Mouse (Mus musculus) erythroblast, embryonic 14.5 days (primary cell): ENCODE measurements at regions not wholly inside any gene's neighbourhood (a gene's known extent, or its start where the extent isn't known, plus 50 kb on each side); places are given as distances from the start of the nearest gene placed in this dataset.

ENCODE experiments used
- H3K27me3 ChIP-seq: 2 replicates; pipeline ENCODE4 v1.6.1; 2012; ENCODE audit warnings: inconsistent platforms; ENCODE audit not compliant: control insufficient read depth
- H3K36me3 ChIP-seq: 2 replicates; pipeline ENCODE4 v1.6.1; 2012; ENCODE audit warnings: mild to moderate bottlenecking, inconsistent platforms; ENCODE audit not compliant: control insufficient read depth
- H3K4me1 ChIP-seq: 2 replicates; pipeline ENCODE4 v1.6.1; 2012; ENCODE audit warnings: inconsistent platforms; ENCODE audit not compliant: control insufficient read depth
- H3K4me3 ChIP-seq: replicated peaks from 2 replicates; pipeline ENCODE3; 2012; ENCODE audit warnings: moderate library complexity, mild to moderate bottlenecking, inconsistent platforms
- H3K9me3 ChIP-seq: 2 replicates; pipeline ENCODE4 v1.6.1; 2012; ENCODE audit warnings: low read length, inconsistent platforms, mixed read lengths; ENCODE audit not compliant: control insufficient read depth
- GATA1 ChIP-seq: IDR thresholded peaks from 2 replicates; pipeline ENCODE4 v1.6.1; 2012; ENCODE audit warnings: low read length, inconsistent platforms, mixed read lengths
- TAL1 ChIP-seq: IDR thresholded peaks from 3 replicates; pipeline ENCODE4 v1.6.1; 2012; ENCODE audit warnings: low read length, inconsistent platforms, mixed read lengths

GRCm38 (mm10) chr11:15836307-15836706 is 421.2 kb upstream of the Vstm2a start:
- TF ChIP-seq TAL1 (no peak), GATA1 (no peak)
- Histone ChIP-seq H3K27me3 (no peaks in the 10 kb centered on the region), H3K4me1 (peaks cover 7% of the 10 kb centered on the region), H3K36me3 (no peaks in the 10 kb centered on the region), H3K9me3 (peaks cover 4% of the 10 kb centered on the region; the same call in 1 of the 2 replicates), H3K4me3 (no peak overlapping the region)

DNA sequence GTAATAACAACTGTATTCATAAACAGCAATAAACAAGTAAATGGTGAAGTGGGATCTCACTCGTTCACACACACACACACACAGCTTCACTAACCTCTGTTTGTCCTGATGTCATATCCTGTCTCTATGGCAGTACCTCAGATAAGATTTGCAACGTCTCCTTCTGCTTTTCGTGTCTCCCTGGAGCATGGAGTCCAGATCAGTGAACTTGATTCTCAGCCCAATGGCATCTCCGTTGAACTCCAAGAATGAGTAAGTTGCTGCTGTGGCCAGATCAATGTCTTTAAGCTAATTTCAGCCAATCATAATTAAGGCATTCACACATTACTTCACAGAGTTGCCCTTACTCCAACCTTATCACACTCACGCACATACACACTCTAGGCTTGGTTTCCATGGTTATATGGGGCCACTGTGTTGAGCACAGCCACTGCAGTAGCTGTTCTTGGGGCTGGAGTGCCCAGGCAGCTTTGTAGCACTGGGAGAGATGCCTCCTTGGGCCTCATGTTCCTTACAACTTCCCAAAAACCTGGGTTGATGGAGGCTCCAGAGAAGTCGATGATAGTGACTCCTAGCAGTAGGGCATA is 418.8 kb upstream of the Vstm2a start:
- Histone ChIP-seq H3K27me3 (no peaks in the 10 kb centered on the region), H3K36me3 (no peaks in the 10 kb centered on the region), H3K9me3 (peaks cover 4% of the 10 kb centered on the region; the same call in 1 of the 2 replicates), H3K4me1 (peaks cover 7% of the 10 kb centered on the region), H3K4me3 (peak overlapping the region; percentile 60)
- TF ChIP-seq GATA1 (no peak), TAL1 (no peak)

DNA sequence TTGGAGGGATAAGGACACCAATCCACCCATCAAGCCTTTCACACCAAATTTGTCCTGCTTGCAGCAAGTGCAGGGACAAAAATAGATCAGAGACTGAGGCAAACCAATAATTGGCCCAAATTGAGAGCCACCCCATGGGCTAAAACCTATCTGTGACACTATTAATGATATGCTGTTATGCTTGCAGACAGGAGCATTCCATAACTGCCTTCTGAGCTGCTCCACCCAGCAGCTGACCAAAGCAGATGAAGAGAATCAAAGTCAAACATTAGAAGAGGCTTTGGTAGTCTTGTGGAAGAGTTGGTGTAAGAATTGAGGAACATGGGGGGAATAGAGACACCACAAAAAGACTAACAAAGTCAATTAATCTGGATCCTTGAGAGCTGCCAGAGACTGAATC is 418.3 kb upstream of the Vstm2a start:
- no peaks in the 10 kb centered on the region for H3K27me3 ChIP-seq
- H3K4me1 ChIP-seq, result peaks cover 7% of the 10 kb centered on the region
- peak overlapping the region; percentile 60 for H3K4me3 ChIP-seq
- TF ChIP-seq GATA1 (no peak), TAL1 (no peak)
- H3K36me3 ChIP-seq, result no peaks in the 10 kb centered on the region
- H3K9me3 ChIP-seq, result peaks cover 4% of the 10 kb centered on the region; the same call in 1 of the 2 replicates

- H3K9me3 ChIP-seq, result peaks cover 2% of the 10 kb centered on the region; the same call in 1 of the 2 replicates
- H3K27me3 ChIP-seq, result no peaks in the 10 kb centered on the region
- H3K4me3 ChIP-seq, result no peak overlapping the region
- TF ChIP-seq TAL1 (no peak), GATA1 (no peak)
- no peaks in the 10 kb centered on the region for H3K36me3 ChIP-seq
- no peaks in the 10 kb centered on the region for H3K4me1 ChIP-seq
Measured at GRCm38 (mm10) chr11:15879136-15879535, 378.4 kb upstream of the Vstm2a start.
